Mouse (Mus musculus) urinary bladder, postnatal 10 days (tissue): Measurements from ENCODE around the gene Lkaaear1.

Experiments
- DNase-seq: peaks from one replicate; pipeline ENCODE4 v3.0.0; 2022; ENCODE audit warnings: low spot score

The Lkaaear1 gene

GRCm38 (mm10) chr2:181683381-181683780 is 14.9 kb downstream of the Lkaaear1 start:
- DNase-seq = no peak

DNA sequence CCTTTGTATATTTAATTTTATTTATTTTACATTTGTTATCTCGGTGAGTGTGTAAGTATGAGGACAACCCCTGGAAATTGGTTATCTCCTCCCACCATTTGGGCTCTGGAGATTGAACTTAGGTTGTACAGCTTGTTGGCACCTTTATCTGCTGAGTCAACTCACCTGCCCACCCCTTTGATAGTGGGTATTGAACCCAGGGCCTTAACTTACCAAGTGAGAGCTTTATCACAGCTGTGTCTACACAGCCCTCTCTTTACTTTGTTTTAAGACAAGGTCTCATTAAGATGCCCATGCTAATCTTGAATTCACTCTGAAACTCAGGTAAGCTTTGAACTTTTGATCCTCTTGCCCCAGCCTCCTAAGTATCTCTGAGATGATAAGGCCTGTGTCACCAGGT is 16.3 kb downstream of the Lkaaear1 start:
- no peak for DNase-seq

DNA sequence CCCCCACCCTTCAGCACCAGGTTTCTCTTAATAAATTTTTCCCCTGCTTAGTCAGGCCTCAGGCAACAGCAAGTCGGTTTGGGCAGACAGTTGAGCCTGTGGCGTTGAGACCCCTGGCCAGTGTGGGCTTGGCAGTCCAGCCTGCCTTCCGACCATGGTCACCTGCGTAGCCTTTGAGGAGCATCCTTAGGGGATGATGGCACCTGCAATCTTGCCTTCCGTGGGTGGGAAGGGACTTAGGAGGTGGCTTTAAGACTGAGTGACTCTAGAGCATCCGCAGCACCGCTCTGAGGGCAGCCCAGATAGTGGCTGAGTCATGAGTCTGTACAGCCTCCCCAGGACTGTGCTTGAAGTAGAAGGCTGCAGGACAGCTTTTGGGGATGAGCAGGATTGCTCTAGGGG is 17.5 kb downstream of the Lkaaear1 start:
- no peak for DNase-seq

- no peak for DNase-seq
These were observed 18.1 kb downstream of the Lkaaear1 start, which contains the start of gene Tcea2 for GRCm38 (mm10) chr2:181679951-181680715. Tcea2 (plus strand) TSS chr2:181680310.

DNA sequence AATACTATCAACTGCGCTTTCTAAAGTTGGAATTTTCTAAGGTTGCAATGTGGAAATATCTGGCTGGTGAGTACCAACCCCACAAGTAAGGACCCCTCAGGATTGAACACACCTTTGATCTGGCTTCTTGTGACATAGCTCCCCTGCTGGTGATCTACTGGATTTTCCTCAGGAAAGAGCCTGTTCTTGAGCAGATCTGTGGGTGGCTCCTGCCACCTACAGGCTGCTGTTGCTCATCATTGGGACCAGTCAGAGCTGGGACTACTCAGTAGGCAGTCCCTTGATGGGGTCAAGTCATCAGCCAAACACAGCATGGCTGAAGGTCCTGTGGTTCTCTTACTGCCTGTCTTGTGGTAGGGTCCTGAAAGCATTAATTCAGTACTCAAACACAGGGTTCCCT is 19.5 kb downstream of the Lkaaear1 start:
- no peak for DNase-seq

DNA sequence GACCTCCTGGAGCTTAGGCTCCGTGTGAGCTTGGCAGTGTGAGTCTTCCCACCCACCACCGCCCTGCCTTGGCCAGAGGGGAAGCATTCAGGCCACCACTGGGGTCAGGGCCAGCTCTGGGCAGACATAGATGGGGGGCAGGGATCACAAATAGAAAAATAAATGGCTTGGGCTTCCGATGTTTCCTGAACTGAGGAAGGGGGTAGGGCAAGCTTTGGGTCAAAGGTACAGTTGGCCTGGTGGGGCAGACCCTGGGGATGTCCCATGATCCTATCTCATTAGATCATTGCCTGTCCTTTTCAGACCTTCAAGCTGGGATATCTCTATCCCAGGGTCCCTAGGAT is 20.5 kb downstream of the Lkaaear1 start:
- no peak for DNase-seq

- DNase-seq = no peak
These were observed 21.0 kb downstream of the Lkaaear1 start for GRCm38 (mm10) chr2:181677096-181677754.

GRCm38 (mm10) chr2:181676424-181676823 is 21.8 kb downstream of the Lkaaear1 start:
- DNase-seq = no peak

GRCm38 (mm10) chr2:181675454-181675853 is 22.8 kb downstream of the Lkaaear1 start:
- DNase-seq = no peak

GRCm38 (mm10) chr2:181674934-181675333 is 23.3 kb downstream of the Lkaaear1 start:
- DNase-seq = no peak

DNA sequence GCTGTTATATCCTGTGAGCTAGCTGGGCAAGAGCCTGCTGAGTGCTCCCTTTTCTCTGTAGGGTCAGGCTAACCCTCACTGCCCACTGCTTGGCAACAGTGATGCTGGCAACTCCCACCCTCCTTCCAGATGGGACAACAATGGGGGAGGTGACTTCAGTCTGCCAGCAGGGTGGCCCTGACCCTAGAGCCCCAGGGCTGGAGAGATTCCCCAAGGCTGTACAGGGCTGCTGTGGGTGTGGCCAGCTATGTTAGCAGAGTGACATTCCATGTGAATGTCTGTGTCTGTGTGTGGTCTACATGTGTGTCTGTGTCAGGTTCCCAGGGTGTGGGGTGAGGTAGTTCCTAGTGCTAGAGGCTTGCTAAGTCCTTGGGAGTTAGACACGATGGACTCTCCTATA is 24.7 kb downstream of the Lkaaear1 start:
- DNase-seq = no peak

GRCm38 (mm10) chr2:181671984-181672383 is 26.3 kb downstream of the Lkaaear1 start:
- no peak for DNase-seq

GRCm38 (mm10) chr2:181671326-181671725 is 26.9 kb downstream of the Lkaaear1 start, which contains the start of gene Sox18:
Sox18 (minus strand) TSS chr2:181671640.
- no peak for DNase-seq

DNA sequence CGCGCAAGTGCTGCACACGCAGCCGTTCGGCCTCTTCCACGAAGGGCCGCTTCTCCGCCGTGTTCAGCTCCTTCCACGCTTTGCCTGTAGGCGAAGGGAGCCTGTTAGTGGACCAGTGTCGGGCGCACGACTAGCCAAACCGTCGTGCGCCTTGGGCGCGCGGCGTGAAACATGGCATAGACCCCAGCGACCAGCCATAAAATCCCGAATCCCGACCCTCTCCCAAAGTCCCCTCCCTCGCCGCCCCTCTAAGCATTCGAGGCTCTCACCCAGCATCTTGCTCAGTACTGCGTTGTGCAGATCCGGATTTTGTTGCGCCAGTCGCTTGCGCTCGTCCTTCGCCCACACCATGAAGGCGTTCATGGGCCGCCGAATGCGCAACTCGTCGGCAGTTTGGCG is 27.3 kb downstream of the Lkaaear1 start:
- DNase-seq = no peak

- DNase-seq = no peak
These were observed 27.8 kb downstream of the Lkaaear1 start for GRCm38 (mm10) chr2:181670285-181670912.

DNA sequence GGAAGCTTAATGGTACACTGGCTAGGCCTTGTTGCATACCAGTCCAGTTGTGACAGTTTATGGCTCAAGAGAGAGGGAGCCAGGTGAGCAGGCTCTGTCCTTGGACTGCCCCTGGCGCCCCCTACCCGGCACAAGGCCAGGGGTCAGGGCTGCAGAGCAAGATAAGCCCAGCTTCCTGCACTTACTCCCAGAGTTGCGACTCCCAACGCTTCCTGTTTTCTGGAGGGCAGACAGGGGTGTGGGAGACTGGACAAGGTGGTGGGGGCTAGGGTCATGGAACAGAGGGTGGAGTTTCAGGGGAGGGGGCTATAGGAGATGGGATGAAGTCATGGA is 35.0 kb downstream of the Lkaaear1 start:
- no peak for DNase-seq

DNA sequence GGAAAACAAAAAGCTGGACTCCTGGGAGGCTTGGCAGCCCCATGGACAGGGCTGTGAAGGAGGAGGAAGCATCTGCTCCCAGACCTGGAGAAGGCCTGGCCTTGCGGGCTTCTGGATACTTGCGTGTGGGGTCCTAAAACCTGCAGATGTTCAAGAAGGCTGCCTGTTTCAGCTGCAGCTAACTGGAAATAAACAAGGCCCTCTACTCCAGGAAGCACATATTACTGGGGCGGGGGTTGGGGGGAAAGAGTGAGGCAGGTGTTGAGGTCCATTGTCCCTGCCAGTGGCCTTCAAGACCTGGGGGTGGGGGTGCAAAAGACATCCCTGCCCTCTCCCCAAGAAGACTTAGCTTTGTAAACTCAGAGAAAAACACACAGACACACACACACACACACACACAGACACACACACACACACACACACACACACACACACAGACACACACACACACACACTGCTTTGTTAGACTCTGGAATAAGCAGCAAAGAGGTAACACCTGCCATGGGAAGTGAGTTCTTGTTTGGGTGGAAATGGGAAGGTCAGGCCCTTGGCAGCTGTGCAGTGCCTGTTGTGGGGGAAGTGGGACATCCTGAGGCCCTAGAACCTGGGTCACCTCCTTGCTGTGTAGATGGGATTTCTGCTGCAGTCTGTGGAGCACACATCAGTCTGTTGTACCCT is 35.5 kb downstream of the Lkaaear1 start:
- DNase-seq = no peak

GRCm38 (mm10) chr2:181659609-181660055 is 38.6 kb downstream of the Lkaaear1 start:
- DNase-seq = no peak

- no peak for DNase-seq
These were observed 39.2 kb downstream of the Lkaaear1 start for GRCm38 (mm10) chr2:181658930-181659555.

GRCm38 (mm10) chr2:181658528-181658927 is 39.7 kb downstream of the Lkaaear1 start:
- DNase-seq = no peak

- no peak for DNase-seq
These were observed 40.8 kb downstream of the Lkaaear1 start for GRCm38 (mm10) chr2:181657441-181657840.

DNA sequence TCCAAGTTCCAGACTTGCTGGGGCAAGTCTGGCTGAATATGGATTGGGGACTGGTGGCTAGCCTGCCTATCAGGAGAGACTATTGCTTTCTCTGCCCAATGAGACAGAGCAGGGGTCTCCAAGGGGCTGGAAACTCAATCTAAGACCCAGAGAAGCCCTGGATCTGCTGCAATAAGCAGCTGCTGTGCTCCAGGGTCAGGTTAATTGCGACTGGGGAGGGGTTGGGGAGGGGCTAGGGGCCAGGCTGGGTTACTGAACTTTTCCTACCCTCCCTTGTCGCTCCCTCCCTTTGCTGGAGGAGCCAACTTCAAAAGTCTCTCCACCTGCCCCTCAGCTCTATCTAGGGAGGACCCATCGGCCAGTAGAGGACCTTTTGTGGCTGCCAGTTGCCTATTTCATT is 41.5 kb downstream of the Lkaaear1 start, which contains the start of gene Gm29797:
Gm29797 (plus strand) TSS at position 301 of the 400 bp plus-strand sequence.
- DNase-seq = no peak
